Mouse (Mus musculus) liver, adult 2 months (tissue): Measurements from ENCODE around the gene C530025M09Rik.

Source experiments
- CTCF ChIP-seq: fragments of 200-500 bp; IDR thresholded peaks from 2 replicates; pipeline ENCODE4 v1.5.1; 2011; ENCODE audit warnings: low read depth, low read length, control low read depth
- POLR2A ChIP-seq: fragments of 200-500 bp; IDR thresholded peaks from 2 replicates; pipeline ENCODE4 v1.6.1; 2011; ENCODE audit warnings: low read length, control low read depth; ENCODE audit not compliant: insufficient read depth; ENCODE audit errors: extremely low read depth

DNA sequence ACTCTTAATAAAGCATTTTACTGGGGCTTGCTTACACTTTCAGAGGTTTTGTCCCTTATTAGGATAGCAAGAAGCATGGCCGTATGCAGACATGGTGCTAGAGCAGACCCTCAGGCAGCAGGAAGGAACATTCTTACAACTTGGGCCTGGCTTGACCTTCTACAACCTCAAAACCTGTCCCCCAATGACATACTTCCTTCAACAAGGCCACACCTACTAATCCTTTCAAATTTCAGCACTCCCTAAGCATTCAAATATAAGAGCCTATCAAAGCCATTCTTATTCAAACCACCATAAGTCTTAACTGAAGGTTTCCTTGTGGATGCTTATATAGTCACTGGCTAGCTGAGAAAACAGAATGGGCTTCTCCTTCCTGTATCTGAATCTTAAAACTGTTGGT lies 4.1 kb upstream of the C530025M09Rik start:
- TF ChIP-seq CTCF (no peak), POLR2A (no peak)
